Mouse (Mus musculus) liver, embryonic 14.5 days (tissue): ENCODE measurements around the gene Mbnl2.

ENCODE experiments used
- CTCF ChIP-seq: IDR thresholded peaks from 2 replicates; pipeline ENCODE4 v1.5.1; 2016; ENCODE audit warnings: antibody characterized with exemption, low read depth, control low read depth
- EP300 ChIP-seq: IDR thresholded peaks from 2 replicates; pipeline ENCODE4 v1.6.1; 2016; ENCODE audit warnings: antibody characterized with exemption, low read depth

DNA sequence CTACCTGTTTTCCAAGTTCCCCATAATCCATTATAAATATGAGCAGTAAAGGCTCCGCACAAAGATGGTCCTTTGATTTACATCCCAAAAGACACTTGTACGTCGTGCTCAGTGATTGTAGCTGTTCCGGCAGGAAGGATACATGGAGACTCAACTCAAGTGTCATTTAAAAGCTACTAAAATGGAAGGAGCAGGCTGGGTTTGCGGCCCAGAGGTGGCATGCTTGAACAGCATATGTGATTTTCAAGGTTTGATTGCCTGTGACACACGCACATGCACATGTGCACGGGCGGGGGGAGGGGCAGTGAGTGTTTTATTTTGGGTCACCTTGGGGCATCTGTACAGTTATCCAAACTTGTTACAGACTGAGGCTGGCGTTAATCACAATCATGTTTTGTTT, 59.9 kb downstream of the Mbnl2 start:
- TF ChIP-seq CTCF (no peak), EP300 (no peak)
